Mouse (Mus musculus): ENCODE results near the gene Krcc1.

The Krcc1 gene

GRCm38 (mm10) chr6:71332236-71332965, 60.9 kb downstream of the Krcc1 start:
- no peak for DNase-seq (ENCODE audit: low spot score in 2 of 2)

GRCm38 (mm10) chr6:71333031-71333430, 61.6 kb downstream of the Krcc1 start:
- no peak for DNase-seq (ENCODE audit: low spot score in 2 of 2)

GRCm38 (mm10) chr6:71333578-71334273, 62.2 kb downstream of the Krcc1 start:
- no peak for DNase-seq (ENCODE audit: low spot score in 2 of 2)

All from left cerebral cortex, adult 9 months (tissue).